Mouse (Mus musculus): ENCODE results near the gene Ptafr.

DNA sequence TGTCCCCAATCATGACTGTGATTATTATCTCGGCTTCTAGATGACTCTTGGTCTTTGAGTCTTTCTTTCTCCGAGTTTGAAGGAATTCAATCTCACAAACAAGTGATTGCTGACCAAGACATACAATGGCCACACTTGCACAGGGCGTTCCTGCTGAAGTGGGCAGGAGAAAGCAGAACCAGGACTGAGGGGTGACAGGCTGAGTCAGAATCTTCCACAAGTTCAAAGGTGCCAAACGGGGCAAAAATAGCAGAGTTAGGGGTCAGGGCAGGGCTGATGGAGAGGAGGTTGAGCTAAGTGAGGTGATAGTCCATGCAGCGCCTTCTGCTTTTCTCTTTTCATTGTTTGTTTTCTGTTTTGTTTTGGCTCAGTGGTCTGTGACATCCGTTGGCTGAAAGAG lies 36.6 kb downstream of the Ptafr start:
- TF ChIP-seq TCF12 (IDR thresholded peaks at IDR 0.05; ENCODE audit: low read depth, low read length) (no peak), ELF1 (IDR thresholded peaks at IDR 0.05; ENCODE audit: low read depth, low read length) (no peak), POLR2A (IDR thresholded peaks at IDR 0.05; ENCODE audit: low read depth, low read length) (no peak), CTCF (conservative IDR thresholded peaks at IDR 0.05 in 1 of 2, IDR thresholded peaks at IDR 0.05 in 1 of 2; ENCODE audit: low read depth in 2 of 2, low read length in 2 of 2) (no peak), MAX (IDR thresholded peaks at IDR 0.05; ENCODE audit: low read length) (no peak), TBP (conservative IDR thresholded peaks at IDR 0.05; ENCODE audit: low read depth, low read length) (no peak), ETS1 (conservative IDR thresholded peaks at IDR 0.05; ENCODE audit: low read depth, low read length) (no peak), PAX5 (IDR thresholded peaks at IDR 0.05; ENCODE audit: low read length) (no peak), KAT2A (IDR thresholded peaks at IDR 0.05; ENCODE audit: insufficient replicate concordance, low read length) (no peak), NRF1 (IDR thresholded peaks at IDR 0.05; ENCODE audit: low read depth, low read length) (no peak)

Data from CH12.LX (cell line).